Mouse (Mus musculus) testis, adult 10 weeks (tissue): ENCODE data around the gene Lor. TPM values are rescaled to one million over a fixed set of nuclear protein-coding genes. Genes with fewer than 3 reads are reported as not detected.

Source experiments
- polyA plus RNA-seq: library from polyadenylated mRNA; stranded (reverse); fragments of 350-450 nt; fragmentation: Illumina TruSeq; extraction: RNeasy Lipid Tissue Mini Kit (QIAGEN cat#74804); gene quantifications from one replicate; pipeline ENCODE4 v1.2.3, GENCODE M21; 2014; ENCODE audit warnings: low read depth, low replicate concordance

Lor gene
- polyA plus RNA-seq = not detected

DNA sequence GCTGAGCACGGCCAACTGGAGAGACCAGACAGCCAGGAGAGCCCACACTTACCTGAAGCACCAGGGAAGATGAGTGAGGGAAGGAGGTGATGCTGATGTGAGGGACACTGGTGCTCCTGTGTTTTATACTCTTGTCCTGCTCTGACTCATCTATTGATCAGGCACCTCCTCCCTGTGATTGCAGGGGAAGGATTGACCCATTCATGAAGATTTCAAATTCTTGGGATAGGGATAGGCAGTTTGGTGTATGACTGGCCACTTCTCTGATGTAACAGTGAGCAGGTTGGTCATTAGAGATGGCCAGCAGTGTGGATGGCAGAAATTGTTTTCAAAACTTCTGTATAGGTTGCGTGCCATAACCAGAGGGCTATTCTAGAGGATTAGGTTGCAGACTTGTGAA, at the start of gene Lor:
TSS of gene Lor (minus strand) at position 101 of the 400 bp plus-strand sequence.

DNA sequence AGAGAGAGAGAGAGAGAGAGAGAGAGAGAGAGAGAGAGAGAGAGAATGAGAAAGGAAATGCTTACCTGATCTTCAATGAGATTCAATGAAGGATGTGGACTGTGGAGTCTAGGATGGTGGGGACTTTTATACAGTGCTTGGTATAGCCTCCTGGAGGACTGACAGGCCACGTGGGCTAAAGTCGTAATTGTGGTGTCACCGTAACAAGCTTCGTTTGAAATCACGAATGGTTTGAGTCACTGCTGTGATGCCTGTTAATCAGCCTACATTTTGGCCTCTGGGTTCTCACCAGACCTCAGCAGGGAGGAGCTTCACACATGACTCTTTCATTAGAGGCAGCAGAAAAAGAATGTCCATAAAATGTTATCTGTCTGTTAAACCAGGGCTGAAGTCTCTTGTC, 40.9 kb upstream of the Lor start, which contains the start of gene Prr9:
TSS of gene Prr9 (minus strand) at position 101 of the 400 bp plus-strand sequence.

Other genes with a start within 250 kb of the Lor start
- gene Pglyrp3, start 68.6 kb downstream of the Lor start, polyA plus RNA-seq = not detected
- gene Prr9, start 40.8 kb upstream of the Lor start, polyA plus RNA-seq = 2.9 TPM
- 258 TPM for gene Lelp1, start 59.6 kb upstream of the Lor start, polyA plus RNA-seq
- gene Sprr2a1, start 132.7 kb upstream of the Lor start, polyA plus RNA-seq = not detected
- 0.07 TPM for gene Sprr2a2, start 132.8 kb upstream of the Lor start, polyA plus RNA-seq
- gene Sprr2a3, start 202.3 kb upstream of the Lor start, polyA plus RNA-seq = not detected
- gene Sprr2b, start 233.5 kb upstream of the Lor start, polyA plus RNA-seq = not detected